Mouse (Mus musculus) erythroblast, embryonic 14.5 days (primary cell): ENCODE measurements at regions not wholly inside any gene's neighbourhood (a gene's known extent, or its start where the extent isn't known, plus 50 kb on each side); places are given as distances from the start of the nearest gene placed in this dataset.

Experiments used
- GATA1 ChIP-seq: IDR thresholded peaks from 2 replicates; pipeline ENCODE4 v1.6.1; 2012; ENCODE audit warnings: low read length, inconsistent platforms, mixed read lengths
- TAL1 ChIP-seq: IDR thresholded peaks from 3 replicates; pipeline ENCODE4 v1.6.1; 2012; ENCODE audit warnings: low read length, inconsistent platforms, mixed read lengths

GRCm38 (mm10) chr5:51783099-51783498 is 215.6 kb upstream of the Ppargc1a start:
- TF ChIP-seq GATA1 (no peak), TAL1 (no peak)
